Mouse (Mus musculus): Measurements from ENCODE around the gene D130043K22Rik. TPM values are rescaled to one million over a fixed set of nuclear protein-coding genes. Genes with fewer than 3 reads are reported as not detected.
A peak's percentile ranks its signal among the peaks of the same experiment; 100 is the strongest.

Gene D130043K22Rik
- polyA plus RNA-seq, 1 experiment, result 5.6 TPM

GRCm38 (mm10) chr13:24923991-24924390, 79.1 kb downstream of the D130043K22Rik start:
- no peak for TF ChIP-seq CTCF (IDR thresholded peaks at IDR 0.05; ENCODE audit: borderline replicate concordance, insufficient read depth, low read depth, low read length)
- no peak for TF ChIP-seq POLR2A (IDR thresholded peaks at IDR 0.05; ENCODE audit: borderline replicate concordance, insufficient read depth, low read length)
- Histone ChIP-seq H3K4me1 (ENCODE audit: control insufficient read depth, insufficient read depth, low read length) (no peaks in the 10 kb centered on the region), H3K27me3 (ENCODE audit: control insufficient read depth, insufficient read depth, low read length) (no peaks in the 10 kb centered on the region), H3K4me3 (replicated peaks; ENCODE audit: insufficient read depth, low read depth, low read length) (no peak overlapping the region), H3K27ac (ENCODE audit: insufficient read depth, low read length) (no peak overlapping the region)
- no peak for DNase-seq
- 87% methylated on average over 5 of the region's 5 CpGs for WGBS

DNA sequence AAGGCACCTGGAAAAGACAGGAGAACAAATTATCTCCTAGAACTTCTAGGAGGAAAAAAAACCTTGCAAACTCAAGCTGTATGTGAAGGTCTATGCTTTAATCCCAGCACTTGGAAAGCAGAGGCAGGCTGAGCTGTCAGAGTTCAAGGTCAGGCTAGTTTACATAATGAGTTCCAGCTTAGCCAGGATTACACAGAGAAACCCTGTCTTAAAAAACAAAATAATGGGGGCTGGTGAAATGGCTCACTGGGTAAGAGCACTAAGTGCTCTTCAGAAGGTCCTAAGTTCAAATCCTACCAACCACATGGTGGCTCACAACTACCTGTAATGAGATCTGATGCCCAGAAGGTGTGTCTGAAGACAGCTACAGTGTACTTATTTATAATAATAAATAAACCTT, 85.7 kb downstream of the D130043K22Rik start:
- no peak overlapping the region for H3K27ac ChIP-seq (ENCODE audit: insufficient read depth, low read length)

GRCm38 (mm10) chr13:24933199-24933598, 88.3 kb downstream of the D130043K22Rik start:
- Histone ChIP-seq H3K4me3 (replicated peaks; ENCODE audit: insufficient read depth, low read depth, low read length) (no peak overlapping the region), H3K27me3 (ENCODE audit: control insufficient read depth, insufficient read depth, low read length) (no peaks in the 10 kb centered on the region), H3K27ac (ENCODE audit: insufficient read depth, low read length) (no peak overlapping the region), H3K4me1 (ENCODE audit: control insufficient read depth, insufficient read depth, low read length) (no peaks in the 10 kb centered on the region)
- TF ChIP-seq POLR2A (IDR thresholded peaks at IDR 0.05; ENCODE audit: borderline replicate concordance, insufficient read depth, low read length) (no peak), CTCF (IDR thresholded peaks at IDR 0.05; ENCODE audit: borderline replicate concordance, insufficient read depth, low read depth, low read length) (no peak)
- WGBS, result 88% methylated on average over 7 of the region's 7 CpGs
- no peak for DNase-seq

More for the DNA sequence above, 85.7 kb downstream of the D130043K22Rik start:
- no peak for TF ChIP-seq CTCF (IDR thresholded peaks at IDR 0.05; ENCODE audit: borderline replicate concordance, insufficient read depth, low read depth, low read length)
- no peak for TF ChIP-seq POLR2A (IDR thresholded peaks at IDR 0.05; ENCODE audit: borderline replicate concordance, insufficient read depth, low read length)
- Histone ChIP-seq H3K4me3 (replicated peaks; ENCODE audit: insufficient read depth, low read depth, low read length) (no peak overlapping the region), H3K27me3 (ENCODE audit: control insufficient read depth, insufficient read depth, low read length) (no peaks in the 10 kb centered on the region), H3K4me1 (ENCODE audit: control insufficient read depth, insufficient read depth, low read length) (no peaks in the 10 kb centered on the region)
- no peak for DNase-seq

DNA sequence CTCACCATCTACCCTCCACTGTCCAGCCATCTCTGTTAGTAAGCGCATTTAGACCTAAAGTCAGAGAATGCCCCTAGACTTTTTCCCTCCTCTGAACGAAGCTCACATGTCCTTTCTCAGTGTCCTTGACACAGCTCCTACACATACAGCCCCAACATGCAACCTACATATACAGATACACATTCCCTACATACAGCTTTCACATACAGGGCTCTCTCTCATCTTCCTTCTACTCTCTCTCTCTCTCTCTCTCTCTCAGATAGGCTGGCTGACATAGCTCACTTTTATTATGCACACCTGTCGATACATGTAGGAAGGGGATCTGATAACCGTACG, 91.8 kb downstream of the D130043K22Rik start:
- Histone ChIP-seq H3K4me1 (ENCODE audit: control insufficient read depth, insufficient read depth, low read length) (no peaks in the 10 kb centered on the region), H3K4me3 (replicated peaks; ENCODE audit: insufficient read depth, low read depth, low read length) (peak overlapping the region; percentile 62), H3K27ac (ENCODE audit: insufficient read depth, low read length) (no peak overlapping the region; the same call in 1 of the 2 replicates), H3K27me3 (ENCODE audit: control insufficient read depth, insufficient read depth, low read length) (no peaks in the 10 kb centered on the region)
- WGBS, result 21% methylated on average over 5 of the region's 5 CpGs
- TF ChIP-seq CTCF (IDR thresholded peaks at IDR 0.05; ENCODE audit: borderline replicate concordance, insufficient read depth, low read depth, low read length) (no peak), POLR2A (IDR thresholded peaks at IDR 0.05; ENCODE audit: borderline replicate concordance, insufficient read depth, low read length) (no peak)
- DNase-seq, result no peak

DNA sequence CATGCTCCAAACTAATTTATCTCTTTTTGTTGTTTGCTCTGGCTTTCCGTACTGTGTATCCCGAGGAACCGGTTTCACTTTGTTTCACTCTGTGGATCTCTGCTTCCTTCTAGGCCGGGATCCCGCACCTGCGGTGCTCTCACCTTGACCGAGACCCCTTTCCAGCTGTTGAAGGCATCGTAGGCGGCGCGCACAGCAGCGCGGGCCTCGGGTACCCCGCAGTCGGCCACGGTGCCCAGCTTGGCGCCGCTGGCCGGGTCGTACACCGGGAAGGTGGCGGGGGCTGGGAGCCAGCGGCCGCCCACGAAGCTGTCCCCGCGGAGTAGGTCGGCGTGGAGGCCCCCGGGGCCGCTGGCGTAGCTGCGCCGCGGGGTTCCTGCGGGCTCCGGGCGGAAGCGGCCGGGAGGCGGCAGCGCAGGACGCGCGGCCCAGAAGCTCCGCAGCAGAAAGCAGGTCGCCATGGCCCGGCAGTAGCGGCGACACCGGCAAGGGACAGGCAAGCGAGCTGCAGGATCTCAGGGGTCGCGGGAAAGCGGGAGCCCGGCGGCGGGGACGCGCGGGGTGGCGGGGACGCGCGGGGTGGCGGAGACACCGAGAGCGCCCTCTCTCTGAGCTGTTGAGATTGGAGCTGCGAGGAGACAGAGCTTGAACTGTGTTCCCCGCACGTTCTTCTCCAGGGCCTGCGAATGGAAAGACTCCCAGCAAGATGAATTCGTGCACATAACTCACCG, 92.3 kb downstream of the D130043K22Rik start, which contains the start of gene Aldh5a1:
Aldh5a1 (minus strand) TSS at position 554 of the 731 bp plus-strand sequence.
- peak; percentile 82 to 88 for DNase-seq
- Histone ChIP-seq H3K27me3 (ENCODE audit: control insufficient read depth, insufficient read depth, low read length) (no peaks in the 10 kb centered on the region), H3K4me3 (replicated peaks; ENCODE audit: insufficient read depth, low read depth, low read length) (peak within 1 kb of the TSS; percentile 62), H3K4me1 (ENCODE audit: control insufficient read depth, insufficient read depth, low read length) (no peaks in the 10 kb centered on the region), H3K27ac (ENCODE audit: insufficient read depth, low read length) (peak within 1 kb of the TSS; percentile 80)
- under 1% methylated on average over 72 of the region's 75 CpGs for WGBS
- TF ChIP-seq POLR2A (IDR thresholded peaks at IDR 0.05; ENCODE audit: borderline replicate concordance, insufficient read depth, low read length), result peak; percentile 44; the same call in 1 of the 2 replicates
- TF ChIP-seq CTCF (IDR thresholded peaks at IDR 0.05; ENCODE audit: borderline replicate concordance, insufficient read depth, low read depth, low read length), result peak; percentile 13; the same call in 1 of the 2 replicates

DNA sequence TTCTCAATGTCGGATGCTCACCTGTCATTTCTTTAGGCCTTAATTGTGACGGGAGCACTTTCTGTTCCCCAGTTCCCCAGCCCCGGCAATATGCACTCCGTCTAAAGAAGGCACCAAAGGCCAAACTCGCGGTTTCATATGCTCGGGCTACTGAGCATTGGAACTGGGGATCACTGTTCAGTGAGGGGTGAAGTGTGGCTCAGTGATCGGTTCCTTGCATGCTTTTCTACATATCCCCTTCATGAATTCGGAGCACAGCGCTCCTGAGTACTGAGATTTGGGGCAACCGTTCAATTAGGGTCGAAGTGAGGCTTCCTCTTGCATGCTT, 92.9 kb downstream of the D130043K22Rik start:
- DNase-seq, result no peak
- Histone ChIP-seq H3K4me3 (replicated peaks; ENCODE audit: insufficient read depth, low read depth, low read length) (peak overlapping the region; percentile 62), H3K4me1 (ENCODE audit: control insufficient read depth, insufficient read depth, low read length) (no peaks in the 10 kb centered on the region), H3K27me3 (ENCODE audit: control insufficient read depth, insufficient read depth, low read length) (no peaks in the 10 kb centered on the region), H3K27ac (ENCODE audit: insufficient read depth, low read length) (peak overlapping the region; percentile 59)
- TF ChIP-seq CTCF (IDR thresholded peaks at IDR 0.05; ENCODE audit: borderline replicate concordance, insufficient read depth, low read depth, low read length) (no peak), POLR2A (IDR thresholded peaks at IDR 0.05; ENCODE audit: borderline replicate concordance, insufficient read depth, low read length) (no peak)
- 6% methylated on average over 12 of the region's 12 CpGs for WGBS

DNA sequence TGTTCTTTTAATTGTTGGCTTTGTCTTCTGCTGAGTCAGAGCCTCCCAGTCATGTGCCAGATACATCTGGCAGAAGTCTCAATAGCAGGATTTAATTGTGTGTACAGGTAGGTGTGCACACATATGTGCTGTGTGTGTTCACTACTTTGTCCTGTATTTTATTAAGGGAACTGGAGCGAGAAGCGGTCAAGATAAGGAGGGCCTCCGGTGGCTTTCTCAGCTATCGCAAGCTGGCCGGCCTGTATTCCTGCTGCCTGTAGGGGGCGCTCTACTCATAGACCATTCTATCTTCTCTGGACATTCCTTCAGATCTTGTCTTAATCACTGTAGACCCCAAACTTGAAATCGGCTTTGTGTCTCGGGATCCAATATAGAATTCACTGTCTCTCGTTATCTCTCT, 93.7 kb downstream of the D130043K22Rik start:
- 21% methylated on average over 9 of the region's 9 CpGs for WGBS
- H3K27me3 ChIP-seq (ENCODE audit: control insufficient read depth, insufficient read depth, low read length), result no peaks in the 10 kb centered on the region
- TF ChIP-seq POLR2A (IDR thresholded peaks at IDR 0.05; ENCODE audit: borderline replicate concordance, insufficient read depth, low read length), result no peak
- TF ChIP-seq CTCF (IDR thresholded peaks at IDR 0.05; ENCODE audit: borderline replicate concordance, insufficient read depth, low read depth, low read length), result peak; percentile 71
- peak; percentile 76 to 81 for DNase-seq
- H3K4me3 ChIP-seq (replicated peaks; ENCODE audit: insufficient read depth, low read depth, low read length), result no peak overlapping the region
- H3K4me1 ChIP-seq (ENCODE audit: control insufficient read depth, insufficient read depth, low read length), result no peaks in the 10 kb centered on the region
- H3K27ac ChIP-seq (ENCODE audit: insufficient read depth, low read length), result no peak overlapping the region

- no peak overlapping the region for H3K27ac ChIP-seq (ENCODE audit: insufficient read depth, low read length)
- no peaks in the 10 kb centered on the region for H3K27me3 ChIP-seq (ENCODE audit: control insufficient read depth, insufficient read depth, low read length)
- WGBS, result 93% methylated on average over 9 of the region's 9 CpGs
- DNase-seq, result no peak
- TF ChIP-seq CTCF (IDR thresholded peaks at IDR 0.05; ENCODE audit: borderline replicate concordance, insufficient read depth, low read depth, low read length), result no peak
- TF ChIP-seq POLR2A (IDR thresholded peaks at IDR 0.05; ENCODE audit: borderline replicate concordance, insufficient read depth, low read length), result no peak
- no peak overlapping the region for H3K4me3 ChIP-seq (replicated peaks; ENCODE audit: insufficient read depth, low read depth, low read length)
- H3K4me1 ChIP-seq (ENCODE audit: control insufficient read depth, insufficient read depth, low read length), result no peaks in the 10 kb centered on the region
Measured at GRCm38 (mm10) chr13:24939472-24939871, 94.5 kb downstream of the D130043K22Rik start.

Data from cerebellum, adult 2 months (tissue).